Mouse (Mus musculus) C3H10T1/2 (cell line): ENCODE measurements around the gene Gm4565. TPM values are rescaled to one million over a fixed set of nuclear protein-coding genes. Genes with fewer than 3 reads are reported as not detected.

Experiments
- polyA plus RNA-seq, 2 experiments: library from polyadenylated mRNA; unstranded; fragments of >200 nt; fragmentation: generic; extraction: Trizol; gene quantifications; one replicate each; pipeline ENCODE4 v1.2.1; 2012; ENCODE audit warnings: missing spikeins in 2 of 2

Gm4565 gene
- polyA plus RNA-seq: not detected

GRCm38 (mm10) chr7:22588027-22588426 lies at the start of gene Gm4565:
Gm4565 (minus strand) TSS chr7:22588127.

GRCm38 (mm10) chr7:22565243-22565642 lies 22.7 kb downstream of the Gm4565 start, which contains the start of gene Gm4201:
Gm4201 (minus strand) TSS chr7:22565343.

GRCm38 (mm10) chr7:22534787-22535186 lies 53.1 kb downstream of the Gm4565 start, which contains the start of gene Gm8677:
Gm8677 (minus strand) TSS chr7:22534887.

Other genes starting within 250 kb of the Gm4565 start
- not detected for gene Gm8660, start 217.1 kb downstream of the Gm4565 start, polyA plus RNA-seq
- not detected for gene Vmn1r148, start 174.5 kb downstream of the Gm4565 start, polyA plus RNA-seq
- gene Vmn1r149, start 149.9 kb downstream of the Gm4565 start, polyA plus RNA-seq: not detected
- not detected for gene Gm10665, start 124.1 kb downstream of the Gm4565 start, polyA plus RNA-seq
- gene Vmn1r151, start 88.4 kb downstream of the Gm4565 start, polyA plus RNA-seq: not detected
- gene Vmn1r152, start 65.2 kb downstream of the Gm4565 start, polyA plus RNA-seq: not detected
- gene Gm8677, start 53.2 kb downstream of the Gm4565 start, polyA plus RNA-seq: not detected
- gene Gm4201, start 22.8 kb downstream of the Gm4565 start, polyA plus RNA-seq: not detected
- not detected for gene Vmn1r155, start 69.9 kb upstream of the Gm4565 start, polyA plus RNA-seq
- not detected for gene Gm8693, start 104.2 kb upstream of the Gm4565 start, polyA plus RNA-seq
- gene Gm4567, start 131.6 kb upstream of the Gm4565 start, polyA plus RNA-seq: not detected
- gene Vmn1r157, start 173.6 kb upstream of the Gm4565 start, polyA plus RNA-seq: not detected
- gene Vmn1r158, start 202.7 kb upstream of the Gm4565 start, polyA plus RNA-seq: not detected